Mouse (Mus musculus): ENCODE measurements at regions not wholly inside any gene's neighbourhood (a gene's known extent, or its start where the extent isn't known, plus 50 kb on each side); places are given as distances from the start of the nearest gene placed in this dataset.
A peak's percentile ranks its signal among the peaks of the same experiment; 100 is the strongest.

- DNase-seq (ENCODE audit: low spot score in 2 of 2): no peak
These were observed 114.0 kb upstream of the Etaa1 start for GRCm38 (mm10) chr11:18067676-18068075.

GRCm38 (mm10) chr11:18041589-18041988 is 87.9 kb upstream of the Etaa1 start:
- no peak for DNase-seq (ENCODE audit: low spot score in 2 of 2)

- DNase-seq (ENCODE audit: low spot score in 2 of 2): no peak
These were observed 77.4 kb upstream of the Etaa1 start for GRCm38 (mm10) chr11:18031049-18031448.

GRCm38 (mm10) chr11:18022065-18022464 is 68.4 kb upstream of the Etaa1 start:
- DNase-seq (ENCODE audit: low spot score in 2 of 2): no peak

GRCm38 (mm10) chr11:18015239-18015638 is 61.6 kb upstream of the Etaa1 start:
- DNase-seq (ENCODE audit: low spot score in 2 of 2): no peak

- peak in 1 of 2 experiments; percentile 4 for DNase-seq (ENCODE audit: low spot score in 2 of 2)
These were observed 60.9 kb upstream of the Etaa1 start for GRCm38 (mm10) chr11:18014610-18015009.

GRCm38 (mm10) chr11:18012085-18012484 is 58.4 kb upstream of the Etaa1 start:
- no peak for DNase-seq (ENCODE audit: low spot score in 2 of 2)

- DNase-seq (ENCODE audit: low spot score in 2 of 2): peak; percentile 9 to 22
These were observed 57.5 kb upstream of the Etaa1 start for GRCm38 (mm10) chr11:18011101-18011733.

- no peak for DNase-seq (ENCODE audit: low spot score in 2 of 2)
These were observed 54.5 kb upstream of the Etaa1 start for GRCm38 (mm10) chr11:18008140-18008539.
